Mouse (Mus musculus) liver, postnatal 0 days (tissue): ENCODE measurements at regions not wholly inside any gene's neighbourhood (a gene's known extent, or its start where the extent isn't known, plus 50 kb on each side); places are given as distances from the start of the nearest gene placed in this dataset.

Experiments
- ATAC-seq: fragments of 200-750 bp; cut with Nextera tagmentation; 2 replicates; pipeline ENCODE4 v1.8.0; 2017; ENCODE audit warnings: mild to moderate bottlenecking, moderate library complexity
- DNase-seq: peaks from one replicate; pipeline ENCODE4 v3.0.0-alpha.2; 2016
- H3K27ac ChIP-seq: fragments of 300-500 bp; sonication (generic); 2 replicates; pipeline ENCODE4 v1.5.1; 2014; ENCODE audit warnings: antibody characterized with exemption, moderate library complexity, mild to moderate bottlenecking, low read depth
- H3K27me3 ChIP-seq: fragments of 300-500 bp; sonication (generic); 2 replicates; pipeline ENCODE4 v1.6.1; 2014; ENCODE audit warnings: low read length, control low read depth, mixed read lengths; ENCODE audit not compliant: insufficient read depth
- H3K36me3 ChIP-seq: fragments of 300-500 bp; sonication (generic); replicated peaks from 2 replicates; pipeline ENCODE4 v1.6.1; 2014; ENCODE audit warnings: mild to moderate bottlenecking, control low read depth, low read length, moderate library complexity, mixed read lengths; ENCODE audit not compliant: insufficient read depth
- H3K4me1 ChIP-seq: fragments of 300-500 bp; sonication (generic); 2 replicates; pipeline ENCODE4 v1.6.1; 2014; ENCODE audit warnings: antibody characterized with exemption, mild to moderate bottlenecking, control low read depth; ENCODE audit not compliant: insufficient read depth
- H3K4me2 ChIP-seq: fragments of 300-500 bp; sonication (generic); 2 replicates; pipeline ENCODE4 v1.6.1; 2014; ENCODE audit warnings: low read depth, mild to moderate bottlenecking, low read length, moderate library complexity, mixed read lengths
- H3K4me3 ChIP-seq: fragments of 300-500 bp; sonication (generic); 2 replicates; pipeline ENCODE4 v1.5.1; 2014; ENCODE audit warnings: low read depth, low read length
- H3K9ac ChIP-seq: fragments of 300-500 bp; sonication (generic); replicated peaks from 2 replicates; pipeline ENCODE4 v1.6.1; 2014; ENCODE audit warnings: mild to moderate bottlenecking, moderate library complexity
- H3K9me3 ChIP-seq: fragments of 300-500 bp; sonication (generic); 2 replicates; pipeline ENCODE4 v1.6.1; 2016; ENCODE audit warnings: mild to moderate bottlenecking, control low read depth, low read length, mixed read lengths
- CTCF ChIP-seq: sonication (generic); IDR thresholded peaks from 2 replicates; pipeline ENCODE4 v1.5.1; 2016; ENCODE audit warnings: antibody characterized with exemption, low read depth
- EP300 ChIP-seq: IDR thresholded peaks from 2 replicates; pipeline ENCODE4 v1.6.1; 2016; ENCODE audit warnings: antibody characterized with exemption, low read depth, mild to moderate bottlenecking
- WGBS: fragments of 180-500 bp; shearing (Covaris S2); extraction: QIAGEN DNeasy Blood & Tissue Kit; methylation state at CpG from one replicate; pipeline ENCODE4 v1.1.7; 2014; ENCODE audit not compliant: insufficient replicate concordance; 5-methylcytosine and 5-hydroxymethylcytosine counted together

GRCm38 (mm10) chr1:82066291-82066690, 166.6 kb upstream of the Gm9747 start:
- TF ChIP-seq EP300: no peak
- TF ChIP-seq CTCF: no peak
- no peak for DNase-seq
- WGBS: 72% methylated on average over 6 of the region's 6 CpGs
- no peak for ATAC-seq
- Histone ChIP-seq H3K9me3 (no peaks in the 10 kb centered on the region), H3K36me3 (no peaks in the 10 kb centered on the region), H3K27me3 (no peaks in the 10 kb centered on the region), H3K9ac (no peak overlapping the region), H3K27ac (no peak overlapping the region), H3K4me3 (no peak overlapping the region), H3K4me2 (no peak overlapping the region), H3K4me1 (no peaks in the 10 kb centered on the region)

- 79% methylated on average over 4 of the region's 4 CpGs for WGBS
- no peak overlapping the region for H3K4me2 ChIP-seq
- TF ChIP-seq EP300 (no peak), CTCF (no peak)
- no peaks in the 10 kb centered on the region for H3K4me1 ChIP-seq
- H3K27ac ChIP-seq: no peak overlapping the region
- H3K27me3 ChIP-seq: no peaks in the 10 kb centered on the region
- H3K4me3 ChIP-seq: no peak overlapping the region
- no peaks in the 10 kb centered on the region for H3K36me3 ChIP-seq
- DNase-seq (no peak), ATAC-seq (no peak)
- H3K9ac ChIP-seq: no peak overlapping the region
- no peaks in the 10 kb centered on the region for H3K9me3 ChIP-seq
These were observed 164.3 kb upstream of the Gm9747 start for GRCm38 (mm10) chr1:82068571-82068970.

- no peaks in the 10 kb centered on the region for H3K36me3 ChIP-seq
- ATAC-seq: no peak
- no peak for DNase-seq
- no peak overlapping the region for H3K4me3 ChIP-seq
- 73% methylated on average over 9 of the region's 9 CpGs for WGBS
- no peaks in the 10 kb centered on the region for H3K9me3 ChIP-seq
- H3K27ac ChIP-seq: no peak overlapping the region
- H3K27me3 ChIP-seq: no peaks in the 10 kb centered on the region
- H3K4me2 ChIP-seq: no peak overlapping the region
- H3K9ac ChIP-seq: no peak overlapping the region
- TF ChIP-seq CTCF (no peak), EP300 (no peak)
- no peaks in the 10 kb centered on the region for H3K4me1 ChIP-seq
These were observed 162.5 kb upstream of the Gm9747 start for GRCm38 (mm10) chr1:82070181-82071109.

DNA sequence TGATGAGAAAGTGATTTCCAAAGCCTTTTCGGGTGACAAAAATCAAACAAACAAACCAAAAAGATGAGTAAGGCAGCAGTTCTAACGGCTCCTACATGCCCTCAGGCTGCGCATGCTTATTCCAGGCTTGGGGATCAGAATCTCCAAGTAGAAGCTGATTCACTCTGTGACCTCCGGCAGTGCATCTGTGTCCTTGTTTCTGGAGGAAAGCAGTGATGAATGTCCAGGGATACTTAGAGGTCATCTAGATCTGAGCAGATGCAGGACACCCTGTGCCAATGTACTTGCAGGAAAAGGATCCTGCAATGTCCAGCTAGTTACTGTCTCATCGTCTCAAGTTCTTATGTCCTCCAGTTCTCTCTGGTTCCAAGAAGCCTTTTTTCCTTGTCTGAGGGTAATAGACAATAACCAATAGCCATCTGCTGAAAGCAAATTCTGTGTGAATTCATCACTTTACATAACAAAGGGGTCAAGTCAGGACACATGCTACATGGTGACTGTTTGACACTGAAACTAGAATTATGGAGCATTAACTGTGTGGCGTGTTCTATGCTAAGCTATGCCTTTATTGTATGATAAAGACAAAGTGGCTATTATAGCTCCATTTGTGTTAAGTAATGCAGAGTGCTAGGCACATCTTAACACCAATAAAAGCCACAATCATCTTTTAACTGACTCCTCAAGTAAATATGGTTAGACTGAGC, 143.6 kb upstream of the Gm9747 start:
- no peak for ATAC-seq
- Histone ChIP-seq H3K27me3 (no peaks in the 10 kb centered on the region), H3K4me1 (no peaks in the 10 kb centered on the region), H3K4me2 (no peak overlapping the region), H3K36me3 (no peaks in the 10 kb centered on the region), H3K27ac (no peak overlapping the region), H3K9me3 (no peaks in the 10 kb centered on the region), H3K4me3 (no peak overlapping the region), H3K9ac (no peak overlapping the region)
- TF ChIP-seq CTCF (no peak), EP300 (no peak)
- DNase-seq: no peak
- 75% methylated on average over 6 of the region's 6 CpGs for WGBS

- DNase-seq (no peak), ATAC-seq (no peak)
- WGBS: 85% methylated on average over 2 of the region's 2 CpGs
- Histone ChIP-seq H3K27me3 (no peaks in the 10 kb centered on the region), H3K4me3 (no peak overlapping the region), H3K4me2 (no peak overlapping the region), H3K4me1 (no peaks in the 10 kb centered on the region), H3K27ac (no peak overlapping the region), H3K9me3 (no peaks in the 10 kb centered on the region), H3K9ac (no peak overlapping the region), H3K36me3 (no peaks in the 10 kb centered on the region)
- TF ChIP-seq CTCF (no peak), EP300 (no peak)
These were observed 137.8 kb upstream of the Gm9747 start for GRCm38 (mm10) chr1:82095101-82095500.

GRCm38 (mm10) chr1:82106756-82107155, 126.2 kb upstream of the Gm9747 start:
- WGBS: 74% methylated on average over 5 of the region's 5 CpGs
- DNase-seq: no peak
- H3K36me3 ChIP-seq: no peaks in the 10 kb centered on the region
- H3K9ac ChIP-seq: no peak overlapping the region
- no peak overlapping the region for H3K27ac ChIP-seq
- no peaks in the 10 kb centered on the region for H3K9me3 ChIP-seq
- no peaks in the 10 kb centered on the region for H3K27me3 ChIP-seq
- TF ChIP-seq CTCF: no peak
- TF ChIP-seq EP300: no peak
- H3K4me1 ChIP-seq: no peaks in the 10 kb centered on the region
- no peak overlapping the region for H3K4me3 ChIP-seq
- ATAC-seq: no peak
- H3K4me2 ChIP-seq: no peak overlapping the region
